Mouse (Mus musculus) lung, postnatal 0 days (tissue): ENCODE measurements around the gene C530025M09Rik.

Source experiments
- CTCF ChIP-seq: IDR thresholded peaks from 2 replicates; pipeline ENCODE4 v1.5.1; 2016; ENCODE audit warnings: antibody characterized with exemption, mild to moderate bottlenecking
- EP300 ChIP-seq: IDR thresholded peaks from 2 replicates; pipeline ENCODE4 v1.6.1; 2016; ENCODE audit warnings: antibody characterized with exemption, mild to moderate bottlenecking, control low read depth

GRCm38 (mm10) chr2:149865914-149866435 is 35.0 kb upstream of the C530025M09Rik start:
- TF ChIP-seq CTCF (no peak), EP300 (no peak)
